Mouse (Mus musculus) neural tube, embryonic 10.5 days (tissue): ENCODE results near the gene Lrfn1.
"Not testable (repeated sequence)": the region's sequence is repeated elsewhere in the genome, so short reads cannot be mapped to it uniquely, and the experiment has no call there.

Source experiments
- DNase-seq: peaks from one replicate; pipeline ENCODE4 v3.0.0-alpha.2; 2017; ENCODE audit warnings: low spot score; ENCODE audit errors: extremely low spot score

The Lrfn1 gene

GRCm38 (mm10) chr7:28447101-28447830 is 4.5 kb upstream of the Lrfn1 start:
- DNase-seq = no peak

GRCm38 (mm10) chr7:28447865-28448820 is 3.6 kb upstream of the Lrfn1 start:
- DNase-seq = no peak

- DNase-seq = no peak
Observed at GRCm38 (mm10) chr7:28452361-28453005, 703 bp downstream of the Lrfn1 start.

- no peak for DNase-seq
Observed at GRCm38 (mm10) chr7:28460361-28460760, 8.6 kb downstream of the Lrfn1 start.

GRCm38 (mm10) chr7:28462769-28463168 is 11.0 kb downstream of the Lrfn1 start:
- no peak for DNase-seq

- DNase-seq = no peak
Observed at GRCm38 (mm10) chr7:28464416-28465212, 12.8 kb downstream of the Lrfn1 start.

- DNase-seq = peak; percentile 46
Observed at GRCm38 (mm10) chr7:28466721-28467212, 15.0 kb downstream of the Lrfn1 start.

GRCm38 (mm10) chr7:28467213-28467751 is 15.5 kb downstream of the Lrfn1 start:
- peak; percentile 74 for DNase-seq

GRCm38 (mm10) chr7:28476191-28476590 is 24.4 kb downstream of the Lrfn1 start:
- DNase-seq = no peak

GRCm38 (mm10) chr7:28477363-28477762 is 25.6 kb downstream of the Lrfn1 start:
- DNase-seq = no peak

- no peak for DNase-seq
Observed at GRCm38 (mm10) chr7:28478854-28479253, 27.1 kb downstream of the Lrfn1 start.

- no peak for DNase-seq
Observed at GRCm38 (mm10) chr7:28482854-28483253, 31.1 kb downstream of the Lrfn1 start.

- DNase-seq = no peak
Observed at GRCm38 (mm10) chr7:28484192-28484591, 32.4 kb downstream of the Lrfn1 start.

GRCm38 (mm10) chr7:28488030-28488491 is 36.3 kb downstream of the Lrfn1 start:
- DNase-seq = peak; percentile 21

GRCm38 (mm10) chr7:28490410-28490809 is 38.6 kb downstream of the Lrfn1 start:
- DNase-seq = peak; percentile 50

- DNase-seq = no peak
Observed at GRCm38 (mm10) chr7:28490903-28491302, 39.1 kb downstream of the Lrfn1 start.

- DNase-seq = no peak
Observed at GRCm38 (mm10) chr7:28492310-28492709, 40.5 kb downstream of the Lrfn1 start.

- DNase-seq = no peak
Observed at GRCm38 (mm10) chr7:28495426-28495825, 43.6 kb downstream of the Lrfn1 start.

- DNase-seq = no peak
Observed at GRCm38 (mm10) chr7:28505585-28505984, 53.8 kb downstream of the Lrfn1 start.

- not testable (repeated sequence) for DNase-seq
Observed at GRCm38 (mm10) chr7:28509121-28509520, 57.3 kb downstream of the Lrfn1 start.
